Mouse (Mus musculus): ENCODE measurements at regions not wholly inside any gene's neighbourhood (a gene's known extent, or its start where the extent isn't known, plus 50 kb on each side); places are given as distances from the start of the nearest gene placed in this dataset.

- Histone ChIP-seq H3K9ac (ENCODE audit: low read depth, low read length) (no peak overlapping the region), H3K27me3 (ENCODE audit: control insufficient read depth, insufficient read depth, low read depth, low read length) (no peaks in the 10 kb centered on the region), H3K4me2 (ENCODE audit: low read depth, low read length) (no peak overlapping the region), H3K4me3 (ENCODE audit: low read depth, low read length) (no peak overlapping the region), H3K4me1 (ENCODE audit: control insufficient read depth, low read depth, low read length) (no peaks in the 10 kb centered on the region), H3K9me3 (replicated peaks; ENCODE audit: control insufficient read depth, low read length) (no peaks in the 10 kb centered on the region), H3K27ac (ENCODE audit: low read length) (no peak overlapping the region), H3K36me3 (ENCODE audit: control insufficient read depth, insufficient read depth) (no peaks in the 10 kb centered on the region)
- 66% methylated on average over 7 of the region's 7 CpGs for WGBS (ENCODE audit: insufficient replicate concordance)
- no peak for ATAC-seq (ENCODE audit: low read depth)
Observed at GRCm38 (mm10) chr7:39750448-39750847, 232.9 kb downstream of the Zfp619 start.

- H3K4me2 ChIP-seq (ENCODE audit: low read depth, low read length), result no peak overlapping the region
- no peak overlapping the region for H3K9ac ChIP-seq (ENCODE audit: low read depth, low read length)
- H3K27ac ChIP-seq (ENCODE audit: low read length), result no peak overlapping the region
- ATAC-seq (ENCODE audit: low read depth), result no peak
- no peaks in the 10 kb centered on the region for H3K9me3 ChIP-seq (replicated peaks; ENCODE audit: control insufficient read depth, low read length)
- H3K27me3 ChIP-seq (ENCODE audit: control insufficient read depth, insufficient read depth, low read depth, low read length), result no peaks in the 10 kb centered on the region
- WGBS (ENCODE audit: insufficient replicate concordance), result 46% methylated on average over 2 of the region's 2 CpGs
- no peaks in the 10 kb centered on the region for H3K4me1 ChIP-seq (ENCODE audit: control insufficient read depth, low read depth, low read length)
- H3K36me3 ChIP-seq (ENCODE audit: control insufficient read depth, insufficient read depth), result no peaks in the 10 kb centered on the region
- no peak overlapping the region for H3K4me3 ChIP-seq (ENCODE audit: low read depth, low read length)
Observed at GRCm38 (mm10) chr7:39764366-39764765, 246.8 kb downstream of the Zfp619 start.

- no peaks in the 10 kb centered on the region for H3K9me3 ChIP-seq (replicated peaks; ENCODE audit: control insufficient read depth, low read length)
- H3K4me3 ChIP-seq (ENCODE audit: low read depth, low read length), result no peak overlapping the region
- no peaks in the 10 kb centered on the region for H3K4me1 ChIP-seq (ENCODE audit: control insufficient read depth, low read depth, low read length)
- no peak overlapping the region for H3K27ac ChIP-seq (ENCODE audit: low read length)
- 51% methylated on average over 5 of the region's 5 CpGs for WGBS (ENCODE audit: insufficient replicate concordance)
- no peak for ATAC-seq (ENCODE audit: low read depth)
- no peak overlapping the region for H3K9ac ChIP-seq (ENCODE audit: low read depth, low read length)
- H3K4me2 ChIP-seq (ENCODE audit: low read depth, low read length), result no peak overlapping the region
- H3K36me3 ChIP-seq (ENCODE audit: control insufficient read depth, insufficient read depth), result no peaks in the 10 kb centered on the region
- no peaks in the 10 kb centered on the region for H3K27me3 ChIP-seq (ENCODE audit: control insufficient read depth, insufficient read depth, low read depth, low read length)
Observed at GRCm38 (mm10) chr7:39765094-39765493, 247.5 kb downstream of the Zfp619 start.

GRCm38 (mm10) chr7:39773291-39773690 lies 255.7 kb downstream of the Zfp619 start:
- H3K27ac ChIP-seq (ENCODE audit: low read length), result no peak overlapping the region
- H3K27me3 ChIP-seq (ENCODE audit: control insufficient read depth, insufficient read depth, low read depth, low read length), result no peaks in the 10 kb centered on the region
- 70% methylated on average over 6 of the region's 6 CpGs for WGBS (ENCODE audit: insufficient replicate concordance)
- ATAC-seq (ENCODE audit: low read depth), result no peak
- H3K9me3 ChIP-seq (replicated peaks; ENCODE audit: control insufficient read depth, low read length), result no peaks in the 10 kb centered on the region
- no peaks in the 10 kb centered on the region for H3K36me3 ChIP-seq (ENCODE audit: control insufficient read depth, insufficient read depth)
- H3K4me2 ChIP-seq (ENCODE audit: low read depth, low read length), result no peak overlapping the region
- no peak overlapping the region for H3K9ac ChIP-seq (ENCODE audit: low read depth, low read length)
- no peaks in the 10 kb centered on the region for H3K4me1 ChIP-seq (ENCODE audit: control insufficient read depth, low read depth, low read length)
- H3K4me3 ChIP-seq (ENCODE audit: low read depth, low read length), result no peak overlapping the region

GRCm38 (mm10) chr7:39789321-39789720 lies 271.8 kb downstream of the Zfp619 start:
- Histone ChIP-seq H3K9ac (ENCODE audit: low read depth, low read length) (no peak overlapping the region), H3K27ac (ENCODE audit: low read length) (no peak overlapping the region), H3K4me1 (ENCODE audit: control insufficient read depth, low read depth, low read length) (no peaks in the 10 kb centered on the region), H3K4me3 (ENCODE audit: low read depth, low read length) (no peak overlapping the region), H3K36me3 (ENCODE audit: control insufficient read depth, insufficient read depth) (no peaks in the 10 kb centered on the region), H3K4me2 (ENCODE audit: low read depth, low read length) (no peak overlapping the region), H3K9me3 (replicated peaks; ENCODE audit: control insufficient read depth, low read length) (no peaks in the 10 kb centered on the region), H3K27me3 (ENCODE audit: control insufficient read depth, insufficient read depth, low read depth, low read length) (no peaks in the 10 kb centered on the region)
- 52% methylated on average over 4 of the region's 4 CpGs for WGBS (ENCODE audit: insufficient replicate concordance)
- ATAC-seq (ENCODE audit: low read depth), result no peak

GRCm38 (mm10) chr7:39789880-39790279 lies 272.3 kb downstream of the Zfp619 start:
- H3K36me3 ChIP-seq (ENCODE audit: control insufficient read depth, insufficient read depth), result no peaks in the 10 kb centered on the region
- no peak for ATAC-seq (ENCODE audit: low read depth)
- WGBS (ENCODE audit: insufficient replicate concordance), result 67% methylated on average over 4 of the region's 4 CpGs

GRCm38 (mm10) chr7:39794751-39795150 lies 277.2 kb downstream of the Zfp619 start:
- Histone ChIP-seq H3K9ac (ENCODE audit: low read depth, low read length) (no peak overlapping the region), H3K4me1 (ENCODE audit: control insufficient read depth, low read depth, low read length) (no peaks in the 10 kb centered on the region), H3K36me3 (ENCODE audit: control insufficient read depth, insufficient read depth) (no peaks in the 10 kb centered on the region), H3K27me3 (ENCODE audit: control insufficient read depth, insufficient read depth, low read depth, low read length) (no peaks in the 10 kb centered on the region), H3K4me3 (ENCODE audit: low read depth, low read length) (no peak overlapping the region), H3K27ac (ENCODE audit: low read length) (no peak overlapping the region), H3K4me2 (ENCODE audit: low read depth, low read length) (no peak overlapping the region), H3K9me3 (replicated peaks; ENCODE audit: control insufficient read depth, low read length) (no peaks in the 10 kb centered on the region)
- ATAC-seq (ENCODE audit: low read depth), result no peak
- WGBS (ENCODE audit: insufficient replicate concordance), result 60% methylated on average over 3 of the region's 3 CpGs

More at GRCm38 (mm10) chr7:39789880-39790279, 272.3 kb downstream of the Zfp619 start:
- no peak overlapping the region for H3K27ac ChIP-seq (ENCODE audit: low read length)
- no peak overlapping the region for H3K4me2 ChIP-seq (ENCODE audit: low read depth, low read length)
- H3K27me3 ChIP-seq (ENCODE audit: control insufficient read depth, insufficient read depth, low read depth, low read length), result no peaks in the 10 kb centered on the region
- no peaks in the 10 kb centered on the region for H3K9me3 ChIP-seq (replicated peaks; ENCODE audit: control insufficient read depth, low read length)
- H3K4me3 ChIP-seq (ENCODE audit: low read depth, low read length), result no peak overlapping the region
- no peak overlapping the region for H3K9ac ChIP-seq (ENCODE audit: low read depth, low read length)
- no peaks in the 10 kb centered on the region for H3K4me1 ChIP-seq (ENCODE audit: control insufficient read depth, low read depth, low read length)

- H3K4me3 ChIP-seq (ENCODE audit: low read depth, low read length), result no peak overlapping the region
- H3K4me2 ChIP-seq (ENCODE audit: low read depth, low read length), result no peak overlapping the region
- no peaks in the 10 kb centered on the region for H3K27me3 ChIP-seq (ENCODE audit: control insufficient read depth, insufficient read depth, low read depth, low read length)
- no peaks in the 10 kb centered on the region for H3K36me3 ChIP-seq (ENCODE audit: control insufficient read depth, insufficient read depth)
- H3K27ac ChIP-seq (ENCODE audit: low read length), result no peak overlapping the region
- H3K9me3 ChIP-seq (replicated peaks; ENCODE audit: control insufficient read depth, low read length), result no peaks in the 10 kb centered on the region
- no peak overlapping the region for H3K9ac ChIP-seq (ENCODE audit: low read depth, low read length)
- 50% methylated on average over 3 of the region's 3 CpGs for WGBS (ENCODE audit: insufficient replicate concordance)
- ATAC-seq (ENCODE audit: low read depth), result no peak
- H3K4me1 ChIP-seq (ENCODE audit: control insufficient read depth, low read depth, low read length), result no peaks in the 10 kb centered on the region
Observed at GRCm38 (mm10) chr7:39804276-39804675, 286.7 kb downstream of the Zfp619 start.

- 36% methylated on average over 3 of the region's 3 CpGs for WGBS (ENCODE audit: insufficient replicate concordance)
- no peaks in the 10 kb centered on the region for H3K36me3 ChIP-seq (ENCODE audit: control insufficient read depth, insufficient read depth)
- H3K4me2 ChIP-seq (ENCODE audit: low read depth, low read length), result no peak overlapping the region
- H3K9ac ChIP-seq (ENCODE audit: low read depth, low read length), result no peak overlapping the region
- ATAC-seq (ENCODE audit: low read depth), result no peak
- H3K4me1 ChIP-seq (ENCODE audit: control insufficient read depth, low read depth, low read length), result no peaks in the 10 kb centered on the region
- no peak overlapping the region for H3K4me3 ChIP-seq (ENCODE audit: low read depth, low read length)
- no peak overlapping the region for H3K27ac ChIP-seq (ENCODE audit: low read length)
- H3K9me3 ChIP-seq (replicated peaks; ENCODE audit: control insufficient read depth, low read length), result no peaks in the 10 kb centered on the region
- no peaks in the 10 kb centered on the region for H3K27me3 ChIP-seq (ENCODE audit: control insufficient read depth, insufficient read depth, low read depth, low read length)
Observed at GRCm38 (mm10) chr7:39818036-39818435, 300.5 kb downstream of the Zfp619 start.
